Mouse (Mus musculus) ovary, postnatal 36 days (tissue): ENCODE measurements at regions not wholly inside any gene's neighbourhood (a gene's known extent, or its start where the extent isn't known, plus 50 kb on each side); places are given as distances from the start of the nearest gene placed in this dataset.
A peak's percentile ranks its signal among the peaks of the same experiment; 100 is the strongest.

Source experiments
- DNase-seq: peaks from one replicate; pipeline ENCODE4 v3.0.0; 2022; ENCODE audit warnings: low spot score, mixed read lengths

DNA sequence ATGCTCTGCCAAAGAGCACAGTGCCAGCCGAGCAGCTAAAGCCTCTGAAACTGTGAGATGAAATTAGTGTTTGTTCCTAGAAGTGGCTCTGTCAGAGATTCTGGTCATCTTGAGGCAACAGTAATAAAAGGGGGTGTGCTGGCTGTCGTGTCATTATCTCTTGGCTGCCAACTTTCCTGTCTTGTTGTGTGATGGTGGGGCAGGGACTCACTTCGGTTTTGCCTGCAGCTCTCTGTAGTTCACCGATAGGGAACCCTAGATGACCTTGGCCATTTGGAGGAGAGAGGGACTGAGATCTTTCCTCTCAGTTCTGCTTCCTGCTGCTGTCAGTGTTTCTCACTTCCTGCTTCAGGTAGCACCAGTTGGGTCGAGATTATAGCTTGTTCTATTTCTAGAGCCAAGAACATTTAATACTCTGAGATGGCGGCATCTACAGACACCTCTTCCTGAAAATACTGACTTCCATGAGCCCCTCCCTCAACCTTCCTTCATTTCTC, 159.8 kb upstream of the Kbtbd8 start:
- DNase-seq, result no peak

DNA sequence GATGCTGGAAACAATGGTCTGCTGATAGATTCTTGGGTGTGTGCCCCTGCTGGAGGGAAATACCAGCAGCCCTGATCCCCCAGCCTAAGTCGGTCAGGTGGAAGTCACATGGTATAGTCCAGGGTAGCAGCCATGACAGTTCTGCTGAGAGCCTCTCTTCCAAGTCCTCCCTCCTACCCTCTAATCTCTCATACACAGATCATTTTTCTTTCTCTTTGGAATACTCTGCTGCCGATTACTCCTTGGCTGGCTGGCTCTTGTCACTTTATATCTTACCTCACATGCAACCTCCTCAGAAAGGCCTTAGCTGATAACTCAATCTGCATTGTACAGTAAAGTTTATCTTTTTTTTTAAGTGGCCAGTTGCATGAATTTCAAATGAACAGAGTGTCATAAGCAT, 162.5 kb upstream of the Kbtbd8 start:
- no peak for DNase-seq

DNA sequence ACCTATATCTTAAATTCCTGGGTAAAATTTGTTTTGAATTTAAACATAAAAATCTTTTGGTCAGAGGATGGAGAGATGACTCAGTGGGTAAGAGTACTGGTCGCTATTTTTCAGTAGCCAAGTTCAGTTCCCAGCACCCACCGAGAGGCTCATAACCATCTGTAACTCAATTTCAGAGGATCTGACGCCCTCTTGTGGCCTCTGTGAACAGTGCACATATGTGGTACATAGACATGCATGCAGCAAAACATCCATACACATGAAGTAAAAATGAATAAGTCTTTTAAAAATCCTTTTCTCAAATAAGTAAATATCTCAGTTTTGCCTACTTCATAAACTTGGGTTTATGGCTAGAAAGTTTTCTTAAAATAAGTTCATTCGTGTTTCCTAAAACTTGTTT, 163.4 kb upstream of the Kbtbd8 start:
- DNase-seq, result no peak

DNA sequence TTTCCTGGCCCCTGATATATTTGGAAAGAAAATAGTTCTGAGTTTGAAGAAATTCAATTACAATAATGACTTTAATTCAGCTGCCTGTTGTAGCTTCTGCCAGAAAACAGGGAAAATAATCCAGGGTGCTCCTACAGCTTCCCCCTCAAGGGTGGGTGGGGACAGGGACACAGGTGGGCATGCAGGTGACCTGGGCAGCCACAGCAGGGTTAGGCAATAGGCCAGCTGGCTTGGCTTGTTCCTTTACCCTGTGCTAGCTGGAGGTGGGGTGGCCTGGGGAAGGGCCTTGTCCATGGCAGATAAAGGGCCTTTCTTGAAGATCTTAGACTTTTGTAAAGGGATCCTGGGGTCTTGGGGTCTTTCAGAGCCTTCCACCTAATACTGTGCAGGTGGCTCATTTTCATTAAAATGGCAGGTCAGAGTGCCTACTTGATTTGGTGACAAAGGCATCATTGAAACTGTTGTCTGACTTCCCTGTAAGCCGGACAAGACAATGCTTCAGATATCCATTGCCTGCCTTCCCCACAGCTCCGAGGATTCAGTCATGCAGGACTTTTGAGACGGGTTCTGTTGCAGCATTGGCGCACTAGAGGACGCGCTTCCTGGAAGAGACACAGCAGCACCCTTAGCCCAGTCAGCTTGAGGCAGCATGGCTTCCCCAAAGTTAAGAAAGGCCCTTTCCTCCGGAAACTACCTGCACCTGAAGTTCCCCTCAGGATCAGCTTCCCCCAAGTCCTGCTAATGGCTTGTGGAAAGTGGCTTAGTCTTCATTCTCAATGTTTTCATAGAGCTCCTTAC, 164.9 kb upstream of the Kbtbd8 start:
- no peak for DNase-seq

DNA sequence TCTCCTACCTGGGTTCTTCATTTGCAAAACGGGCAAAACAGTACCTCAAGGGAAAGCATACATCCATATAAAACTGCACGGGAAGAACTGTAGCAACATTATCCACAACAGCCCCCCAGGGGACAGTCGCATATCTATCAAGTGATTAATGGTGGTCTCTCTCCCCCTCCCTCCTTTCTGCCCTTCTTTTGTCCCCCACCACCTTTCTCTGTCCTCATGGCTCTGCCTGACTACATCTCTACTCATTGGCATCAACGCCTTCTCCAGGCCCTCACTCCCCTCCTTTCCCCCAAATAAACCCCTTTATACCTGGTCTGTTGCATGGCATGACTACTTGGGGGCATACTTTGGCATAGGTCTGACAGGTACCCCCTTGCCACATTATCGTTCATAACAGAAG, 166.1 kb upstream of the Kbtbd8 start:
- DNase-seq, result no peak

DNA sequence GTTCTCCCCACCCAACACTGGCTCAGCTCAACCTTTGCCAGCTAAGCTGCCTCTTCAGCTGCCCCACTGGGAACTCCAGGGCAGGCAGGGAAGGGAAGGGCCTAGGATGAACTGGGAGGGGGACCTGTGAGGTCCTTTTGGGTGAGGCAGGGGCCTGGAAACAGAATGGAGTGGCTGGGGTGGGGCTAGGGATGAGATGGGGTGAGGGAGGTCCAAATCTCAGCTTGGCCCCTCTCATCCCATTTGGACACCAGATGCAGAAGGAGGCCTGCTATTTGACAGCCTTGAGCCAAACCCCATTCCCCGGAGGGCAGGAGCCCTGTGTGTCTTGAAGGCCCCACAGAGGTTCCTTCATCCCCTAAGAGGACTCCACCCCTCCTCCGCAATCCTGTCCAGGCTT, 166.7 kb upstream of the Kbtbd8 start:
- DNase-seq, result no peak

DNA sequence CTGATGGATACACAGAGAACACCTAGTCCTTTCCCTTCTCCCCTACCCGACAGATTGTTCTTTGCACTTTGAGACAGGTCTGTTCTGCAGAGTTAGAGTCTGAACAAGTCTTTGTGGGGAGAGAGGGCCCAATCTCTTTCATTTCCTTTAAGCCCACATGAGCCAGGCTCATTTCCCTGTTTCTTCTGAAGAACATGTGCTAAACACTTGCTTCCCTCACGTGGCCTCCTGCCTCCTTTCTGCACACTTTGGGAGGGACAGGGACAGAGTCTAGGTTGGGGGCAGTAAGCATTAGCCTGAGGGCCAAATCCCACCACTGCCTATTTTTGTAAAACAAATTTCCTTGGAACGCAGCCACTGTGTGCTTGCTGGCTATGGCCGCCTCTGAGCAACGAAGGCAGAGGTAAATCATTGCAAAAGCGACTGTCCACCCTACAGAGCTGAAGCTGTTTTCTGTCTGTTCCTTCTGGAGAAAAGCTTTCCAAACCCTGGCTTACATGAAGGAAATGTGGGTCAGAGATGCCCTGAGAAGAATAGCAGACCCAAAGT, 170.6 kb upstream of the Kbtbd8 start:
- DNase-seq, result no peak

DNA sequence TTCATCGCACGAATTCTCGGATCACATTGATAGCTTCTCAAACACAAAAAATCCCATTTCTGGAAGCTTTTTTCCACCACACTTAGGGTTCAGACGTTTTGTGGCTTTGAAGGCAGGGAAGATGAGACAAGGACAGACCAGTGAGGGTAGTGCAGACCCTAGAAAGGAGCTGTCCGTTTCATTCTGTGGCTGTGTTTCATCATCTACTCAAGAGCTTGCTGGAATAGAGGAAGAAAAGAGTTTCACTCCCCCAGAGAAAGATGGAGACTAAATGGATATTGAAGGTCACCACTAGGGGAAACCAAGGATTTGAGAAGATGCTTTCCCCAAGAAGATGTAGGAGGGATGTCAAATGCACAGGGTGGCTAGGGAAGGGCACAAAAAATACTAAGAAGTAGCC, 171.3 kb upstream of the Kbtbd8 start:
- no peak for DNase-seq

DNA sequence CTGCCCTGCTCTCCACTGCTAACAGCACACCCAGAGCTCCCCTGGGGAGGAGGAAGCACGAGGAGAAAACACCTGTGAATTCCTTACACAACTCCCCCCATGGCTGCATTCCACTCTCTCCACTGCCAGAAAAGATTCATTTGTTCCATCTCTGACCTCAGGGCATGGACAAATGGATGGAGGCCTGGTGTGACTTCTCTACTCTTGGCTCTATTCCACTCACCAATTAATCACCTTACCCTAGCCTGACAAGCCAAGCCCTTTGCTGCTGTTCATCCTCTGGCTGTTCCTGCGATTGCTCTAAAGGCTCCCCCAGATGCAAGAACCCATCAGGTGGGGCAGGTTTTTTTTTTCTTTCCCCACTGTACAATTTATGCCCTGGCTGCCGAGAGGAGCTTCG, 172.8 kb upstream of the Kbtbd8 start:
- DNase-seq, result no peak

DNA sequence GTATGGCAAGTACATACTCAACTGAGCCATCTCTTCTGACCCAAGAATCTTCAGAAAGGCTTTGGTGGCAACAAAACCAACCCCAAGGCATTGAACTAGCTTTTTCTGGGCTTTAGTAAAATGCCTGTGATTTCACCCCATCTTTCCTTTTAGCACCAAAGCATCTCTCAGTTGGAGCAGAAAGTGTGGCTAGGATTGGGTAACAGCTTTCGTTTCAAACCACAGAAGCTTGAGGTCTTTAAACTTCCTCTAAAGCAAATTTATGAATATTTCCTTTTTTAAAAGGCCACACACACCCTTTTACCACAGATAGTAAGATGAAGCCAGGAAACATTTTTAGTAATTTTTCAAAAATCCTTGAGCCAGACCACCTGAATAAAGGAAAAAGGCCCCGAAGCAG, 178.1 kb upstream of the Kbtbd8 start:
- DNase-seq, result no peak

DNA sequence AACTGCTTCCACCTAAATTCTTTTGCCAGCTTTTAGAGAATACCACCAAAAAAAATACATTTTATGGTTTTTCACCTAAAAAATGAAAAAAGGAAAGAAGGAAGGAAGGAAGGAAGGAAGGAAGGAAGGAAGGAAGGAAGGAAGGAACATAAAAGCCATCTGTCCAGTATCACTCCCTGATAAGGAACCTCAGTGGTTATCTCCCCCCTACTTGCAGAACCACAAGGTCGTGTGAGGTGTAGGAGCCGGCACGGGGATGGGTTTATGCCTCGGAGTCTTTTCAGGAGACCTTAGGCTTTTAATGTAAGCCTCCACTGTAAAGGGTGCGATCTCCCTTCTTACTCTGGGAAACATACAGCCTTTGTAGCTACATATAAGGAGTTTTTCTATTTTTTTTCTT, 180.8 kb upstream of the Kbtbd8 start:
- no peak for DNase-seq

DNA sequence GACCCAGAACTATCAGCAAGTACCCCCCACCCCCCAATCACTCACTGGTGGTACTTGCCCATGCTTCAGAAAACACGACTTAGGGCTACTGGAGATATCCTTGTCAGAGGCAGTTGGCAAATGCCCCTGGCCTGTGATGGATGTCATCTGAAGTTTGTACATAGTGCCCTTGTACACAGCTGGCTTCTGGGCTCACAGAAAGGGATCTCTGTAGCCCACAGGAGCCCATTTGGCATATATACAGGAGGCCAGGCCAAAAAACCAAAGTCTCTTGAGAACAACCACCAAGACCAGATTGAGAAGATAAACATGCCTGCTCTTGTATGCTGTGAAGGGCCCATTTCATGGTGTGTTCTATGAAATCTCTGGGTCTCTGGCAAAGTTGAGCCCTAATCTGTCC, 181.3 kb upstream of the Kbtbd8 start:
- DNase-seq, result no peak

DNA sequence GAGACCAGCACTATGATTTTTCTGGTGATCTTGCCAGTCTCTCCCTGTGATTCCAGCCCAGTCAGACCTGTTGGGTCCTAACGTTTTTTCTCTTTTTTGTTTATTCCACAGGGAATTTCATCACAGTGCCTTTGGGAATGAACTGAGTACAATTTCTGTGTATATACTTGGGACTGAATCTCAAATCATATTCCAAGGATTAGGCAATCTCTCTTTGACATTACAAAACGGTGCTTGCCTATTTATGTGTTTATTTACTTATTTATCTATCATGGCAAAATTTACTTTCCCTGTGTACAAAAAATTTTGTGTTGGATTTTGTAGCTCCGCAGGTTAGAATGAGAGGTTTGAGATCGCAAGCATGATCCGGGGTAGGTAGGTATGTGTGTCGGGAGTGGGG, 189.2 kb upstream of the Kbtbd8 start:
- DNase-seq, result no peak

DNA sequence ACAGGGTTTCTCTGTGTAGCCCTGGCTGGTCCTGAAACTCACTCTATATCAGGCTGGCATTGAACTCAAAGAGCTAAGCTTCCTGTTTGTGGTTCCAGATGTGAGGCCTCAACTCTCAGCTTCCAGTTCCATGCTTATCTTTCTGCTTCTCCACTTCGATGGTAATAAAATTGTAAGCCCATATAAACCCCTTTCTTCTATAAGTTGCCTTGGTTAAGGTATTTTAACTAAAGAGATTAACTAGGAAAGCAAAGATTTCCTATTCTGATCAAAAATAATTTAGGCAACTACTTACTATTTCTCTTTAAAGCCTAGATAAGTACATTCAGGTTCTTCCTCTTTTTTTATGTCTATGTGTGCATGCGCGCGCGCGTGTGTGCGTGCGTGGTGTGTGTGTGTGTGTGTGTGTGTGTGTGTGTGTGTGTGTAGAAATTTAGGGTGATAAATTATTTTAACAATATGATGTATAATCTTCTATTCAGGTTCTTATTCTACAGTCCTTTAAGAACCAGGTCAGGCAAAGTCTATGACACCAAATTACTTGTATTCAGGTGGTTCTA, 190.3 kb upstream of the Kbtbd8 start:
- no peak for DNase-seq

DNA sequence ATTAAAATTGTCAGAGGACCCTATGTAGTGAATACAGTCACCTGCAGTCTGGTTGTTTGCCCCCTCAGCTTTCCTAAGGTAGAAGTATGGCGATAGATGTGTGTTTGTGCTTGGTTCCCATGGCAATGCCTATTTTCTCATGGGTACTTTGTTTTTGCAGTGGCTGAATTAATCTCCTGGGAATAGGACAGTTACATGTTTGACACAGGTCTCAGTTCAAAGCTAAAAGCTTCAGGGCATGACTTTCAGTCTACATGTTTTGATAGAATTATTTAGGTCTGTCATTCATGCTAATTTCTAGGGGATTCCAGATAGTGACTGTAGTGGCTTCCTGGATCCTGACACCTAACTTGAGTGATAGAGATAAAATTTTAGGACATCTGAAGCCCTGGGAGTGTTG, 191.6 kb upstream of the Kbtbd8 start:
- no peak for DNase-seq

DNA sequence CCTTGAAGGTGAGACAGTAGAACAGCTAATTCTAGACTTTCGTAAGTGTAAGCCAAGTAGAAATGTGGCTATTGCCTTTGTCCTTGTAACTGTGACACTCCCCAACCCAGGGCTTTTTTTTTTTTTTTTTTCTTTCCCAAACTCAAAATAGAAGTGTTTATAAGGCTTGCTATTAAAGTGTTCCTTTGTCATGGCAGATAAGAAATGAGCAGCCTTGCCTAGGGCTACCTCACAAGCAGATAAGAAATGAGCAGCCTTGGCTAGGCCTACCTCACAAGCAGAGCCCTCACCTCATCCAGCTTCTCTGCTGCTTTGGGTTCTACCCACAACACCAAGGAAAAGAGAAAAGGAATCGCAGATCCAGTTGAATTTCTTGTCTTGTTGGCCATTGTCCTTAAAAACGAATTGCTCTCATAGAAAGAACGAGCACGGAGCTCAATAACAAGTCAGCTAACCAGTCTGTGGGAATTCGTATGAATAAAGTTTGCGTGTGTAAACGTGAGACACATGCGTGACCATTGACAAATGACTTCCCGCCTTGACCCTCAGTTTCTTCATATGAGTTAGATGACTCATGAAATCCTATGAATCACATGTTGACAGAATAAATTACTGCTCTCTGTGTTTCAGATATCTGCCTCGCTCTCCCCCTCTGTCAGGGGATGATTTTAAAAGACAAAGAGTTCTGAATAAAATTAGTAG, 192.6 kb upstream of the Kbtbd8 start:
- no peak for DNase-seq

DNA sequence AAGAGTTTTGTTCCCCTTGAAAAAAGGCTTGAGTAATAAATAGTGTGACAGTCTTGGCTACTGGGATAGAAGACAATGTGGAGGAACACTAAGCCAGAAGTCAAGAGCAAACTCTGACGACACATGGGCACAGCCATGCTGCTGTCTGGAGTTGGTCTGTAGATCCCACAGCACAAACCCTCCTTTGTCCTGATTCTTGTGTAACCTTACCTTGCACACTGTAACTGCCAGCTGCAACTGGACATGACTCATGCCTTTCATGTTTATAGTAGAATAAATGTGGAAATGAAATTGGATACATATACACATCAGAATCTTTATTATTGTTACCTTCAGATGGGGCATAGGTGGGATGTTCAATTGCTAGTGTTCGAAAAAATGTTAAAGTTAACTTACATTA, 195.3 kb upstream of the Kbtbd8 start:
- no peak for DNase-seq

DNA sequence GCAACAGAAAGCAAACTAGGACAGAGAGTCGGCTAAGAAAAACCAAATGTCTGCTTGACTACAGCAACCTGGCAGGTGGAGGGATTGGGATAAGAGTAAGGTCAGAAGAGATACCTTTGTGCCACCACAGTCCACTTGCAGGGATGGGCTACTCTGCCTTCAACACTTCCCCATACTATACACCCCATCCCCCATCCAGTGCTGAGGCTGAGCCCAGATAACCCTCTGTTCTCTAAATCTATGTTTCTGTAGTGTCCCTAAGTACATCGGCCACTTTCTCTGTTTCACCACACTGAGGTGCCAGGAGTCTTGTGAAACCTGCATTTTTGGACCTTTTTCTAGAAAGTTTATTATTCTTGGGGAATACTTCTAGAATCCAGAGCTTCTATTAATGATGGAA, 196.3 kb upstream of the Kbtbd8 start:
- DNase-seq, result no peak

DNA sequence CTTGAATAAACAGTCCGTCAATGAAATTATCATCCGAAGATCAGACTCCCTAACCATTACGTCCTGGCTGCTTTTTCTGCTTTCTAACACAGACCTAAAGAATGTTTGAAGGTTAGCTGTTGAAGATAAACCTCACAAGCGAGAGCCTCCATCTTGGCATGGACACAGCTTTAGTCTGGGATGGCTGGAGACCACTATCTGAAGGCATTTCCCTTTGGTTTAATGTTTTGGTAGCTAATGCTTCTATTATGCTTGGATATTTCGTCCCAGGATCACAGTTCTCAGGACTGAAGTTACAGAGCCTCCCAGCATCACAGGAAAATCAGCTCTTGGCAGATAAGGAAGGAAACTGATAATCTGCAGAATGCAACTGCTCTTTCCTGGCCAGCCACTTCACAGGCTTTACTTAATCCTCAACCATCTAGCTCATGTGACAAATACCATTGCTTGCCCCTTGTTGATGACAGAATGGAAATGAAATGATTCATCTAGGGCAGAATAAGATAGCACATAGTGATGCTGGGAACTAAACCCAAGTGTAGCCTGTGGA, 197.8 kb upstream of the Kbtbd8 start:
- no peak for DNase-seq

DNA sequence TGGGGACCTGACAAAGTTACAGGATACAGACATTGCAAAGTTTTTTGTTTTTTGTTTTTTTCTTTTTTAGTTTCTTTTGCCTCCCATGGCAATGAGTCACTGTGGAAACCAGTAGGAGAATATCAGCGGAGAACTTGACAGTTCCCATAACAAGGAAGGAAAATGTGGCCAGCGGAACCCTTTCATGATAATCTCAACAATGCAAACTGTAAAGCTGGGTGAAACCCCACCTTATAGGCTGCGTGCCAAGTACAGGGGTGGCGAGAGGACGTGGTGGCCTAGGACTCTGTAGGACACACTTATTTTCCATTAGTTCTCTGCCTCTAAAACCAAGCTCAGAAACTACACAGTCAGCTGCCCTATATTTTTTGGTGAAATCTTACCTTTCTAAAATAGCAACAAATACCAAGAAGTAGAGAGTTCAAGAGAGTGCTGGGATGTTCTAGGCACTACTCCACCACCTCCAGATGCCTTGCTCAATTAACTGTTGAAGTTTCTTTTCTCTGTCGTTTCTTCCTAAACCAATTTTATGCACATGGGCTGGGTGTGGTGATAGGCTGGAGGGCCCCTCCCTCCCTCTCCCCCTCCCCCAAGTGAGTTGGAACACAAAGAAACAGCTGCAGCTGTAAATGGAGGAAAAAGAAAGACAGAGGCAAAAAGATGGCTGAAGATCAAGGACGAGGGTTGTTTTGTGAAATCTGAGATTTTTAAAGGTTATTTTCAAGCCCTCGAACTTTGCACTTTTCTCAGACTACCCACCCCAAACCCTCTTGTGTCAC, 201.0 kb upstream of the Kbtbd8 start:
- peak; percentile 36 for DNase-seq

DNA sequence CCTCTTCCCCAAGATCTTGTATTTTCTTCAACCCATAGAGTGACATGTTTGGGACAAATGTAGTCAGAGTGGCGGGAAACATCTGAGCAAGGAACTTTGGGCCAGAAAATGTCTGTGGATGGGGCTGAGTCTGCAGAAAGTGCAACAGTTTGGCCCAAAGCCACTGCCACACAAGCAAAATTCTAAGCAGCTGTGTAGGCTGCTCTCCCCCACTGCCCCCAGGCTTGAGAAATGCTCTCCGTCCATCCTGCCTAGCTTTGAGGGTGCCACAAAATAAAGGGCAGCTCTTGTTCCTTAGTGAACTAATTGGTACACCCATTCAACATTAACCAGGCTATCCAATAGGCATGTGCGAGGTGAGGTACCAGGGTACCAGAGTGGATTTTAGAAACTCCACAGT, 205.2 kb upstream of the Kbtbd8 start:
- no peak for DNase-seq

DNA sequence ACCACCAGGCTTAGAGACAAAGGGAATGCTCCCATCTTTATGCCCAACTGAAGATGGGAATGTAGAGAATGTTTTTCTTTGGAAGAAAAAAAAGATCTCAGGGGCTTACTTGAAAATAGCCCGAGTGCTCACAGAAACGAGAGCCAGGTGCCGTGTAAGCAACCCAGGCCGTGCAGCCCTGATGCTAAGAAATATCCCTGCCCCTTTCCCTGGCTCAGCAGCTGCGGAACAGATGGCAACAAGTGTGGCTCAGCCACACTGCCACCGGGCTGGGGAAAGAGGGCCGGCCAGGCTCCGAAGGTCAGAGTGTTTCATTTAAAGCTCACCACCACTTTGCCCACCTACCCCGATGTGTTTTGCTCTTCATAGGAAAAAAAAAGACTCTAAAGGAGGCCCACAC, 205.7 kb upstream of the Kbtbd8 start:
- DNase-seq, result no peak
